ENCODE assay signal across 8 mouse cellular contexts in the genomic region with DNA sequence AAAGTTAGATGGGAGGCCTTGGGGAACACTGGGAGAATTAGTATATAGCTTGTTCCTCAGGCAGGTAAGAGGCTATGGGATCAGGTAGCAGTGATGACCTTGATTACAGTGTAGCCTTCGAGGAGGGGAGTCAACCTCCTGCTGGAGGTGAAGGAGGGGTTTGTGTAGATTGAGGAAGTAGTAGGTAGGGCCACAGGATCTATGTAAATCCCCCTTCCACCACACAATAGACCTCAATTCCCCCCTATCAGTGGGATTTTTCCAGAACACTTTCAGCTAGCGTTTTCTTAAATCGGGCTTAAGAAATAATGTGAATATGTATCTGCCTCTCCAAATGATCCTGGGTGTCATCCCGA. TPM values are rescaled to one million over a fixed set of nuclear protein-coding genes. Genes with fewer than 3 reads are reported as not detected.
DNase-seq lines count a peak whose midpoint lies in the region; ATAC-seq and TF ChIP-seq lines count a peak whose summit lies in the region.

No protein-coding gene starts in this region.

- no peak for TF ChIP-seq POLR2A in cortical plate, adult 2 months (IDR thresholded peaks at IDR 0.05; ENCODE audit: extremely low read depth, insufficient read depth, low read length)

- peak overlapping the region; percentile 72 for H3K9ac ChIP-seq in kidney, embryonic 16.5 days (replicated peaks; ENCODE audit: low read length)
- peak overlapping the region; percentile 69 for H3K9ac ChIP-seq in hindbrain, embryonic 14.5 days
- H3K9ac ChIP-seq in midbrain, embryonic 14.5 days (replicated peaks; ENCODE audit: low read length), result peak overlapping the region; percentile 69

- H3K4me1 ChIP-seq in kidney, embryonic 16.5 days (ENCODE audit: insufficient read depth, low read length), result peaks cover 14% of the 10 kb centered on the region
- no peaks in the 10 kb centered on the region for H3K4me1 ChIP-seq in cortical plate, adult 2 months (ENCODE audit: control insufficient read depth, insufficient read depth, low read length)
- peaks cover 8% of the 10 kb centered on the region for H3K4me1 ChIP-seq in hindbrain, embryonic 14.5 days (replicated peaks; ENCODE audit: control insufficient read depth, insufficient read depth, low read length)
- peaks cover 7% of the 10 kb centered on the region for H3K4me1 ChIP-seq in midbrain, embryonic 14.5 days (ENCODE audit: control insufficient read depth, insufficient read depth, low read length)

- no peaks in the 10 kb centered on the region for H3K9me3 ChIP-seq in kidney, embryonic 16.5 days (ENCODE audit: low read length)
- H3K9me3 ChIP-seq in hindbrain, embryonic 14.5 days (ENCODE audit: control insufficient read depth, low read length), result no peaks in the 10 kb centered on the region
- no peaks in the 10 kb centered on the region for H3K9me3 ChIP-seq in midbrain, embryonic 14.5 days (ENCODE audit: control insufficient read depth, low read length)

- H3K27ac ChIP-seq in kidney, embryonic 16.5 days (ENCODE audit: low read length), result peak overlapping the region; percentile 90
- 0 out of 2 replicates have a peak overlapping the region, but pooled peaks have one; percentile 1 for H3K27ac ChIP-seq in cortical plate, adult 2 months (ENCODE audit: insufficient read depth, low read length)
- peak overlapping the region; percentile 87 for H3K27ac ChIP-seq in hindbrain, embryonic 14.5 days
- peak overlapping the region; percentile 93 for H3K27ac ChIP-seq in midbrain, embryonic 14.5 days (replicated peaks; ENCODE audit: low read depth, low read length)

- peaks cover 8% of the 10 kb centered on the region for H3K36me3 ChIP-seq in kidney, embryonic 16.5 days (ENCODE audit: insufficient read depth, low read length)
- peaks cover 28% of the 10 kb centered on the region for H3K36me3 ChIP-seq in hindbrain, embryonic 14.5 days (replicated peaks; ENCODE audit: control insufficient read depth, insufficient read depth)
- H3K36me3 ChIP-seq in midbrain, embryonic 14.5 days (ENCODE audit: control insufficient read depth, insufficient read depth, low read length), result peaks cover 17% of the 10 kb centered on the region

- H3K4me2 ChIP-seq in kidney, embryonic 16.5 days (replicated peaks; ENCODE audit: low read depth, low read length), result peak overlapping the region; percentile 57
- peak overlapping the region; percentile 68 for H3K4me2 ChIP-seq in hindbrain, embryonic 14.5 days (replicated peaks)
- peak overlapping the region; percentile 64 for H3K4me2 ChIP-seq in midbrain, embryonic 14.5 days (ENCODE audit: low read length)

- no peak for DNase-seq in kidney, postnatal 14 days
- DNase-seq in hindbrain, embryonic 14.5 days (ENCODE audit: low spot score), result no peak
- DNase-seq in midbrain, embryonic 14.5 days, result no peak
- DNase-seq in cerebellum, adult 8-10 months, result no peak
- no peak for DNase-seq in layer of hippocampus, postnatal 14 days (ENCODE audit: low spot score in 2 of 2)
- DNase-seq in frontal cortex, adult 2 months (ENCODE audit: extremely low spot score in 1 of 2, low spot score in 1 of 2), result no peak

- no peak for TF ChIP-seq CTCF in cortical plate, adult 2 months (IDR thresholded peaks at IDR 0.05; ENCODE audit: extremely low read depth, insufficient read depth, low read length)

- ATAC-seq in kidney, embryonic 16.5 days (ENCODE audit: low FRiP score, low TSS enrichment), result peak; percentile 29; the same call in 1 of the 2 replicates
- ATAC-seq in hindbrain, embryonic 14.5 days (ENCODE audit: low FRiP score), result no peak
- ATAC-seq in midbrain, embryonic 14.5 days (ENCODE audit: low FRiP score, low TSS enrichment), result peak; percentile 7

- H3K27me3 ChIP-seq in kidney, embryonic 16.5 days (ENCODE audit: insufficient read depth, low read length), result no peaks in the 10 kb centered on the region
- H3K27me3 ChIP-seq in hindbrain, embryonic 14.5 days (ENCODE audit: control insufficient read depth, insufficient read depth, low read length), result no peaks in the 10 kb centered on the region
- no peaks in the 10 kb centered on the region for H3K27me3 ChIP-seq in midbrain, embryonic 14.5 days (ENCODE audit: control insufficient read depth, insufficient read depth, low read length)

- 0% methylated on average over 4 of the region's 4 CpGs for WGBS in kidney, embryonic 16.5 days
- 0% methylated on average over 4 of the region's 4 CpGs for WGBS in hindbrain, embryonic 14.5 days
- WGBS in midbrain, embryonic 14.5 days, result 0% methylated on average over 4 of the region's 4 CpGs

- H3K4me3 ChIP-seq in kidney, embryonic 16.5 days (ENCODE audit: low read length), result peak overlapping the region; percentile 95
- peak overlapping the region; percentile 53 for H3K4me3 ChIP-seq in cortical plate, adult 2 months (ENCODE audit: insufficient read depth, low read length)
- peak overlapping the region; percentile 32 for H3K4me3 ChIP-seq in hindbrain, embryonic 14.5 days (replicated peaks; ENCODE audit: low read length)
- H3K4me3 ChIP-seq in midbrain, embryonic 14.5 days (replicated peaks; ENCODE audit: low read depth, low read length), result peak overlapping the region; percentile 43

RNA-seq across cellular contexts. Expression of a gene that starts 0.6 kb away (rescaled TPM):
- polyA plus RNA-seq in kidney, embryonic 16.5 days (2015; fragmentation: Nextera tagmentation; extraction: Ambion mirVana), result 31.8 and 33.6 TPM in 2 replicates
- polyA plus RNA-seq in cortical plate, adult 2 months (2012; rRNA removed), result 27.9 and 28.3 TPM in 2 replicates
- 29.5 and 33.8 TPM in 2 replicates for polyA plus RNA-seq in hindbrain, embryonic 14.5 days (2014; fragmentation: Nextera tagmentation; extraction: Ambion mirVana)
- 31.4 and 35.7 TPM in 2 replicates for polyA plus RNA-seq in midbrain, embryonic 14.5 days (2014; fragmentation: Nextera tagmentation; extraction: Ambion mirVana)
- total RNA-seq in layer of hippocampus, postnatal 14 days (2021), result 10 to 100 TPM; 52.2 to 54.2 TPM
- 36.5 and 37.9 TPM in 2 replicates for polyA plus RNA-seq in frontal cortex, adult 2 months (2012; rRNA removed)

RNA-seq across cellular contexts. Expression of a gene that starts 20.2 kb away (rescaled TPM):
- polyA plus RNA-seq in kidney, embryonic 16.5 days (2015; fragmentation: Nextera tagmentation; extraction: Ambion mirVana), result 5.7 and 5.8 TPM in 2 replicates
- 2.5 and 3.0 TPM in 2 replicates for polyA plus RNA-seq in cortical plate, adult 2 months (2012; rRNA removed)
- polyA plus RNA-seq in hindbrain, embryonic 14.5 days (2014; fragmentation: Nextera tagmentation; extraction: Ambion mirVana), result 15.0 and 17.6 TPM in 2 replicates
- polyA plus RNA-seq in midbrain, embryonic 14.5 days (2014; fragmentation: Nextera tagmentation; extraction: Ambion mirVana), result 15.9 and 17.6 TPM in 2 replicates
- 1 to 10 TPM; 4.0 to 5.0 TPM for total RNA-seq in layer of hippocampus, postnatal 14 days (2021)
- polyA plus RNA-seq in frontal cortex, adult 2 months (2012; rRNA removed), result 2.0 and 2.6 TPM in 2 replicates

RNA-seq across cellular contexts. Expression of a gene that starts 30.0 kb away (rescaled TPM):
- polyA plus RNA-seq in kidney, embryonic 16.5 days (2015; fragmentation: Nextera tagmentation; extraction: Ambion mirVana), result not detected in 2 replicates
- polyA plus RNA-seq in cortical plate, adult 2 months (2012; rRNA removed), result 0.19 and 0.36 TPM in 2 replicates
- 0.16 and 0.46 TPM in 2 replicates for polyA plus RNA-seq in hindbrain, embryonic 14.5 days (2014; fragmentation: Nextera tagmentation; extraction: Ambion mirVana)
- 0.38 and 0.74 TPM in 2 replicates for polyA plus RNA-seq in midbrain, embryonic 14.5 days (2014; fragmentation: Nextera tagmentation; extraction: Ambion mirVana)
- not detected for total RNA-seq in layer of hippocampus, postnatal 14 days (2021)
- polyA plus RNA-seq in frontal cortex, adult 2 months (2012; rRNA removed), result 0.11 and 0.26 TPM in 2 replicates

RNA-seq across cellular contexts. Expression of a gene that starts 30.2 kb away (rescaled TPM):
- 0.35 TPM in 1 of 2 replicates, not detected in the other for polyA plus RNA-seq in kidney, embryonic 16.5 days (2015; fragmentation: Nextera tagmentation; extraction: Ambion mirVana)
- polyA plus RNA-seq in cortical plate, adult 2 months (2012; rRNA removed), result 0.79 and 0.88 TPM in 2 replicates
- 0.55 and 0.78 TPM in 2 replicates for polyA plus RNA-seq in hindbrain, embryonic 14.5 days (2014; fragmentation: Nextera tagmentation; extraction: Ambion mirVana)
- 0.69 TPM in 1 of 2 replicates, not detected in the other for polyA plus RNA-seq in midbrain, embryonic 14.5 days (2014; fragmentation: Nextera tagmentation; extraction: Ambion mirVana)
- under 1 TPM in 1 of 2 experiments, not detected in 1; 0.72 TPM for total RNA-seq in layer of hippocampus, postnatal 14 days (2021)
- 1.2 and 1.6 TPM in 2 replicates for polyA plus RNA-seq in frontal cortex, adult 2 months (2012; rRNA removed)

RNA-seq across cellular contexts. Expression of a gene that starts 52.6 kb away (rescaled TPM):
- polyA plus RNA-seq in kidney, embryonic 16.5 days (2015; fragmentation: Nextera tagmentation; extraction: Ambion mirVana), result 761 and 859 TPM in 2 replicates
- 129 and 134 TPM in 2 replicates for polyA plus RNA-seq in cortical plate, adult 2 months (2012; rRNA removed)
- 1,580 and 1,755 TPM in 2 replicates for polyA plus RNA-seq in hindbrain, embryonic 14.5 days (2014; fragmentation: Nextera tagmentation; extraction: Ambion mirVana)
- polyA plus RNA-seq in midbrain, embryonic 14.5 days (2014; fragmentation: Nextera tagmentation; extraction: Ambion mirVana), result 1,591 and 1,713 TPM in 2 replicates
- total RNA-seq in layer of hippocampus, postnatal 14 days (2021), result 100 to 1,000 TPM; 372 to 379 TPM
- polyA plus RNA-seq in frontal cortex, adult 2 months (2012; rRNA removed), result 233 TPM in 2 replicates

Comparison
In these comparisons a context has a peak if more than half of its experiments do, and no peak if none do; other contexts are left out.
1. H3K27ac ChIP-seq: peak in every context shown above with its lines; median percentile 93 in midbrain, embryonic 14.5 days; 90 in kidney, embryonic 16.5 days; 87 in hindbrain, embryonic 14.5 days; 1 in cortical plate, adult 2 months.
2. H3K4me3 ChIP-seq: peak in every context shown above with its lines; median percentile 95 in kidney, embryonic 16.5 days; 53 in cortical plate, adult 2 months; 43 in midbrain, embryonic 14.5 days; 32 in hindbrain, embryonic 14.5 days.